Mouse (Mus musculus) brain, embryonic 14.5 days (tissue): ENCODE measurements at regions not wholly inside any gene's neighbourhood (a gene's known extent, or its start where the extent isn't known, plus 50 kb on each side); places are given as distances from the start of the nearest gene placed in this dataset.
"Not testable (repeated sequence)": the region's sequence is repeated elsewhere in the genome, so short reads cannot be mapped to it uniquely, and the experiment has no call there.

ENCODE experiments used
- CTCF ChIP-seq: fragments of 200-500 bp; IDR thresholded peaks from 2 replicates; pipeline ENCODE4 v1.5.1; 2012; ENCODE audit warnings: inconsistent platforms, mild to moderate bottlenecking, moderate library complexity, borderline replicate concordance; ENCODE audit not compliant: insufficient read depth, insufficient read length; ENCODE audit errors: extremely low read depth
- POLR2A ChIP-seq: fragments of 200-500 bp; IDR thresholded peaks from 2 replicates; pipeline ENCODE4 v1.6.1; 2012; ENCODE audit warnings: mild to moderate bottlenecking, inconsistent platforms, borderline replicate concordance; ENCODE audit not compliant: poor library complexity, insufficient read depth, insufficient read length, severe bottlenecking; ENCODE audit errors: extremely low read depth

DNA sequence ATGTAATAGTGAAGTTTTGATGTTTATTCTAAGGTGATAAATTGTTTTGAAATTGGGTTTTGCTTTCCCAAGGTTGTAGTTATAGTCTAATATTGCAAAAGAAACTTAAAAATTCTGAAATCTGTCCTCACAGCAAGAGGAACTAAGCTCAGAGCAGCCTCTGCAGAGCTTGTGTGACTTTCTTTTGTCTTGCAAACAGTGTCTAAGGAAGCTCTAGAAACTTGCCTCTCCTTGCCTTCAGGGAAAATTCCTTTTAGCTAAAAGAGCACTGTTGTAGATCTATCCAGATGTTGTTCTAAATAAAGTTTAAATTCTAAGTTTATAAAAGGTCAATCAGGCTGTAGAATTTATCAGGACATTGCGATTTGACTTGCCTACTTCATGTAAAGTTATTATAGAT is 681.2 kb downstream of the Dad1 start:
- TF ChIP-seq CTCF, POLR2A: not testable (repeated sequence)
